Mouse (Mus musculus): ENCODE results near the gene Krtap13-1.
"Not testable (repeated sequence)": the region's sequence is repeated elsewhere in the genome, so short reads cannot be mapped to it uniquely, and the experiment has no call there.

Krtap13-1 gene

DNA sequence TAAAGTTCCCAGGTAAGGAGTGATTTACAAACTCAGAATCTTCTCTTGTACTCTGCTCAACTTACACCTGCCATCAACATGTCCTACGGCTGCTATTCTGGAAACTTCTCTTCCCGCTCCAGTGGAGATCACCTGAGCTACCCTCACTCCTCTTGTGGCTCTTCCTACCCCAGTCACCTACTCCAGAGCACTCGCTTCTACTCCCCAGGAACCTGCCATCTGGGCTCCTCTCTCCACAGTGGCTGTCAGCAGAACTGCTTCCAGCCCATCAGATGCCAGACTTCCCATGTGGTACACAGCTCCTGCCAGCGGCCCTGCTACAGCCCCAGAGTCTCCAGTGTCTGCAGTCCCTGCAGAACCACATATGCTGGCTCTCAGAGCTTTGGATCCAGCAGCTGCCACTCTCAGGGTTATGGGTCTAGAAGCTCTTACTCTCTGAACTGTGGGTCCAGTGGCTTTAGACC is at the start of gene Krtap13-1:
Gene Krtap13-1, plus strand, starts transcription at position 51 of the 464 bp plus-strand sequence.
- no peak for DNase-seq (ENCODE audit: low spot score in 2 of 2)

DNA sequence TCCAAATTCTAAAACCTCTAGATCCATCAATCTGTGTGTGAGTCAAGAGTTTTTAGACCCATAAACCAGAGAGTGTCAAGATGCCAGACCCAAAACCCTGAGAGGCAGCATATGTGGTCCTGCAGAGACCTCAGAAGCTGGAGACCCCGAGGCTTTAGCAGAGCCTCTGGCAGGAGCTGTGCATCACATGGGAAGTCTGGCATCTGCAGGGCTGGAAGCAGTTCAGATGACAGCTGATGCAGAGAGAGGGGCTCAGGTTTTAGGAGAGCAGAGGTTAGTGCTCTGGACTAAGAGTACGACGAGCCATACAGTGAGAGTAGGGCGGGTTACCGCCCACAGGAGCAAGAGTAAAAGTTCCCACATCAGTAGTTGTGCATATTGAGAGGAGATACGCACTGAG is 49.6 kb upstream of the Krtap13-1 start:
- DNase-seq (ENCODE audit: low spot score in 2 of 2): no peak

DNA sequence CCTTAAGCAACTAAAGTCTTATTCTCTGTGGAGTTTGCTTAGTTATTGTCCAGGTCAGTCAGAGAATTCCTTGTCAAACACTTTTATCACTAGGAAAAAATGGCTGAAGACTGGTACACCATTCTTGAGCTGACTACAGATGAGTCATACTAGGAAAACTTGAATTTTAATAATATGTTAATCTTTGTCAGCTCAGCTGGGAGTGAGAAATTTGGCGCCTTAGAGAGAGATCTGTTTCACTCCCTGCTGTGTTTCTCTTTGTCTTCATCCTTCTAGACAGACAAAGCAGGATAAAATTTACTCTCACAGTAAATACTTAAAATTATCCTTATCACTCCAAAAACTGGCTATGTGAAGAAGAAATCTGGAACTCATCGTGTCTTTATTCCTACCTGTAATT is 47.4 kb upstream of the Krtap13-1 start:
- no peak for DNase-seq (ENCODE audit: low spot score in 2 of 2)

DNA sequence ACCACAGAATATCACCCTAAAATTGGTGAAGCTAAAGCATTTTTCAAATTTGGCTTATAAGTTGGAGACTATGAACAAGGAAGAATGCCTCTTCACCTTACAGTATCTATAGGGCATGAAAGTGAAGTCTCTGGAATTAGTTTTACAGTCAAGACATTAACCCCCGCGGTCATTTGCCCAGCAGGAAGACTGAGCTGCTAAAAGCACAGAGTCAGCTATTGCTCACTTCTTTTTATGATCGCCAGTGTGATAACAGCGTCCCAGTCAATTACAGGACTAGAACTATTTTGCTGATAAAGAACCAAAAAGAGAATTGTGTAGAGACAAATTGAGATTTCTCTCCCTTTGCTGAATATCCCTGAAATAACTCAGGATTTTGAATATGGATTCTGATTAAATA is 32.4 kb upstream of the Krtap13-1 start:
- no peak for DNase-seq (ENCODE audit: low spot score in 2 of 2)

DNA sequence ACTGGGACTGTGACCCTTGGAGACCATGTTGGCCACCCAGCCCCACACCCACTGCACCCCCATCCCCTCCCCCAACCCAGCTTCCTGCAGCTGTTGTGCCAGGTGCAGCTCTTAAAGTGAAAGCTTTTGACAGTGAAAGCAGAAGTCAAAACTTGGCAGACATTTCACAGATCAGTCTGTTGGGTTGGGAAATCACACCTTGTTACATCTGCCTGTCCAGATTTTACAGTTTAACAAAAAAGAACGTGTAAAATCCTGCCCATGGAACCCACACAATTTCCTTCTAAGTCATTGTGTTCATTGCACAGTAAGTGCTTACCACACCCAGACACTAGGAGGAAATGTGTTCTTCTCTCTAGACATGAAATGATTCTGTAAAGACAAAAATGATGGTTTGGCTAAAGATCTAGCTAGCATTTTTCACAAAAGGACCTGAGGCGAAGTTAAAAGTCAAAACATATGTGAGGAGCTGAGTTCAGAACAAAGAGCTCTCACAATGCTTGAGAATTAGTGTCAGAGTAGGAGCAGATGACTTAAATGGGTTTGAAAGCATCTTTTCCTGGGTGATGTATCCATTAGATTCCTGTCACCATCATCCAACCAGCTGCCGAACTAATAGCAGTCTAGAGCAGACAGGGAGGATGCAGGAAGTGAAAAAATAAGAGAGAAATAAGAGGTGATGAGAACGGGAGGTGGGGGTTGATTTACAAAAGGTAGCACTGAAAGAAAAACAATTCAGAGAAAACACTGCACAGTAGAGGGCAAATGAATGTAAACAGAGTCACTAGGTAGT is 27.4 kb upstream of the Krtap13-1 start:
- DNase-seq (ENCODE audit: low spot score in 2 of 2): no peak

DNA sequence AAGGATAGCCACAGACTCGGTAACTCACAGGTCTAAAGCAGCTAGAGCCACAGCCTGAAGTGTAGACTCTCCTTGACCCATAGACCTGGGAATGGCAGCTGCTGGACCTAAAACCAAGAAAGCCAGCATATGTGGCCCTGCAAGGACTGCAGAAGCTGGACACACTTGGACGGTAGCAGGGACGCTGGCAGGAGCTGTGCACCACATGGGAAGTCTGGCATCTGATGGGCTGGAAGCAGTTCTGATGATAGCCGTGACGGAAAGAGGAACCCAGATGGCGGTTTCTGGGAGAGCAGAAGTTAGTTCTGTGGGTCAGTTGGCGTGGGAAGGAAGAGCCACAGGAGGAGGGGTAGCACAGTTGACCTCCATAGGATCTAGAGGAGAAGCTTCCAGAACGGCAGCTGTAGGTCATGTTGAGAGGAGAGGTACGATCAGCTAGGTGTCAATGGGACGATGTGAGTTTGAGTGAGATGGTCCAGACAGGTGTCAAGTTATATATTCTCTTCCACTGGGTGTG is 21.1 kb upstream of the Krtap13-1 start, which contains the start of gene 2310061N02Rik:
Gene 2310061N02Rik, minus strand, starts transcription at position 467 of the 517 bp plus-strand sequence.
- DNase-seq (ENCODE audit: low spot score in 2 of 2): no peak

DNA sequence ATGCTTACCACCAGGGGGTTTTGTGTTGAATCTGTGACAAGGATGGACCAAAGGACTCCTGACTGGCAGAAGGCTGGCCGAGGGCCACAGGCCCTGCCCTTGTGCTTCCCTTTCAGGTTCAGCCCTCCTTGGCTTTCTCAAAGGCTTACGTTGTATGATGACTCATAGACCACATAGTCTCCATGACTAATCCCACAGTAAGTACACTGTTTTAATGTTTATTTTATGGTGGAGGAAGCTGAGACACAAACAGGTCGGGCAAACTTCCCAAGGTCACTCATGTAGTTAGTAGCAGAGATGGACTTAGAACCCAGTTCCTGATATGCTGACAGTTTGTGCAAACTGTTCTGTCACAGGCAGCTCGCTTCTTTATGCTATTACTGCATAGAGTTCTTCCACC is 17.9 kb upstream of the Krtap13-1 start:
- DNase-seq (ENCODE audit: low spot score in 2 of 2): no peak

DNA sequence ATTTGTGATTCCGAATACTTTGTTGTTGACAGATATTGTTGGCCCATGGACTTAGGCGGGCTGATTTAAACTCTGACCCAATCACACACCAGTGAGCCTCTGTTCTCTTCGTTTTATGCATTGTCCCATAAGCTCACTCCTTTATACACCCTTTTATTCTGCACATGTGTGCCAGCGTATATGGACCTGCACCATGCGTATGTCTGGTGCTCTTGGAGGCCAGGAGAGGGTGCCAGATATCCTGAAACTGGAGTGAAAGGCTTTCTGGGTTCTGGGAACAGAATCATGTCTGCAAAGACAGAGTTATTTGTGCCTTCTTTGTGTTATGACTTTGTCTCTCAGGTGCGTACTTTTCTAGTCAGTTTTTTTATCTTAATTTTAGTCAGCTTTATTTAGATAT is 17.4 kb upstream of the Krtap13-1 start:
- DNase-seq (ENCODE audit: low spot score in 2 of 2): no peak

DNA sequence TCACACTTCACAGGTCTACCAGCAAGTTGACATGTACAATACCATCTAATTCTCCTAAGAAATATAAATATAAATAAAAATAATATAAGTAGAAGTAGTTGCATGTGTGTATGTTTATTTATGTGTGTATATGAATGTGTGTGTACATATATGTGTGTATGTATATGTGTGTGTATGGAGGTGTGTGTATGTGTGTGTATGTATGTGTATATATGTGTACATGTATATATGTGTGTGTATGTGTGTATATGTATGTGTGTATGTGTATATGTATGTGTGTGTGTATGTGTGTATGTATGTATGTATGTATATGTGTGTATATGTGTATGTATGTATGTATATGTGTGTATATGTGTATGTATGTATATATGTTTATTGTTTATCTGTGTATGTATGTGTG is 12.1 kb upstream of the Krtap13-1 start:
- no peak for DNase-seq (ENCODE audit: low spot score in 2 of 2)

DNA sequence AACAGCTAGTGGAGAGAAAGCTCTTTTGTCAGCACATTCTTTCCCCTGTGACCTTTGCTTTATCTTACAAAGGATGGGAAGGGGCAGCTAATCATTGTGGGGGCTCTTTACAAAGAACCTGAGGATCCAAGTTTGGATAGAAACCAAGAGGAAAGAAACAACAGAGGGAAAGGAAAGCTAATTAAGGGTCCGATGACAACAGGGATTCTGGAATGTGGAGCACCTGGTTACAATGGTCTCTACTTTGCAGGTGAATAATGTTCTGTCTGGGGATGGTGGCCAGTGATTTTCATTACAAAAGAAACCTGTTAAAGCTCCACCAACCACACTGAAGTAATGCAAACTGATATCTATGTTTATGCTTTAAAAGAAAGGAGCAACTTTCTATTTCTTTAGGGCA is 8.6 kb upstream of the Krtap13-1 start:
- no peak for DNase-seq (ENCODE audit: low spot score in 2 of 2)

DNA sequence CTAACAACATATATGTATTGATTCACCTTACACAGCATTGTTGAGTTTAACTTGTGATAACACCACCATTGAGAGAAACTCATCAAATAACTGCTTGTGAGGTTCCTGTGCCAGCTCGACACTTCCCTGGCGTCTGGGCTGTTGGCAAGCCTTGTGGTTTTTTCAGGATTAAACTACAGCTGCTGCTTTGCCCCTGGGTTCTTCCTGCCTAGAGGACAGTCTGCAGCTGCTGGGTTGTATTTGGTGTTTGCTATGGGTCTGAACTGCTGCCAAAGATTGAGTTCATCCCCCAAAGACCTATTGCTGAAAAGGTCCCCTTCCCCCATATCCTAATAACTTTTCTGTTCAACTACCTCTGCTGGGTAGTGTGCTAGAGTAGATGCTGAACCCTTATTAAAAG is 6.7 kb downstream of the Krtap13-1 start:
- no peak for DNase-seq (ENCODE audit: low spot score in 2 of 2)

DNA sequence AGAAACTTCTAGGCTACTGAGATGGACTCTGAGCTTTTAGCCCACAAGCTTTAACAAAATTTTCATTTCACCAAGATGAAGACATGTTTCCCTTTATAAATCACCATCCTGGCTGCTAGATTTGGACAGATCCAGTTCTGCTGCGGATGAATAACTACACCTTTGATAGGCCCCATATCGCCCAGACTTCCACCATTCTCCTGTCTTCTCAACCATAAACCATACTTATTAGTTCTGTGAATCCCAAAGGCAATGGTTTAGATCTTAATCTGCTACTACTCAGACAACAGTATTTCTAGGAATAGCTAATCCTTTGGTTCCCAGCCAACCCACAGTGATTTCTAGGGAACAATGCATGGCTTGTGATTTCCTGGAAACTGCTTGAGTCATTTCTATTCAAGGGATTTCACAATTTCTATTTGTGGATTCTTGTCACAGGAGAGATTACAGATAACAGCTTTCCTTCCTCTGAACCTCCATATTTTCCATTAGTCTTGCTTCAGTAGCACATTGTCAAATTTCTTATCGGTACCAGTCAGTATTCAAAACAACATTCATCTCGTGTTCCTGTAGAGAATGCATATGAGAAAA is 16.2 kb downstream of the Krtap13-1 start:
- no peak for DNase-seq (ENCODE audit: low spot score in 2 of 2)

DNA sequence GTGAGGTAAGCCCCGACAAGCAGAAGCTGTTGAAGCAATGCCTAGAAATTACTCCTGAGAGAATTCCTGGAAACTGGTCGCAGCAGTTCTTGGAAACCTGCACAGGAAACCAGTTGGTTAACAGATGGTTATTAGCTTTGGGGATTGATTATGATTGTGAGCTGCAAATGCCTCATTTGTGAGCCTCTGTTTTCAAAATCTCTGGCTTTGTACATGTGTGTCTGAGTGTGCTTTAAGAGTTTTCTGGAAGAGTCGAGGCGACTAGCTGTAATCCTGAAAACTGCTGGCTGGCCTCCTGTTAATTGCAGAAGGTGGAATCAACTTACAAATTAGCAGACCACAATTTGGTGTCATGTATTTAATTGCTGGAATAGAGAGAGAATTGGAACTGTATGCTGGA is 19.3 kb downstream of the Krtap13-1 start:
- DNase-seq (ENCODE audit: low spot score in 2 of 2): no peak

DNA sequence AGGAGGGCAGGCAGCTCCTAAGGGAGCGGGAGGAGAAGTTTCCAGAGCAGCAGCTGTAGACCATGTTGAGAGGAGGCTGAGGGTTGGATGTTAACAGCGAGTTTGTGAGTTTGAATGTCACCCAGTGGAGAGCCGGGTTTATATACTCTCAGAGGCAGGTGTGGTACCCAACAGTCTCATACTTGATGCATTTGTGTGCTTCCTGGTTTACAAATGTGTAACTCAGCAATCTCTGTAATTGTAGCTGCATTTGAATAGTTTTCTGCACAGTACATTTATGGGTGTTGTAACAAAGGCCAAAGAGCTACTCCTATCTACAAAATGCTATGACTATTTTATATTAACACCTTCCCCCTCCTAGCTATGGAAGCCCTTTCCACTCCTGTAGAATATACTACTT is 22.9 kb downstream of the Krtap13-1 start, which contains the start of gene Krtap13:
Gene Krtap13, minus strand, starts transcription at position 101 of the 400 bp plus-strand sequence.
- DNase-seq (ENCODE audit: low spot score in 2 of 2): not testable (repeated sequence)

DNA sequence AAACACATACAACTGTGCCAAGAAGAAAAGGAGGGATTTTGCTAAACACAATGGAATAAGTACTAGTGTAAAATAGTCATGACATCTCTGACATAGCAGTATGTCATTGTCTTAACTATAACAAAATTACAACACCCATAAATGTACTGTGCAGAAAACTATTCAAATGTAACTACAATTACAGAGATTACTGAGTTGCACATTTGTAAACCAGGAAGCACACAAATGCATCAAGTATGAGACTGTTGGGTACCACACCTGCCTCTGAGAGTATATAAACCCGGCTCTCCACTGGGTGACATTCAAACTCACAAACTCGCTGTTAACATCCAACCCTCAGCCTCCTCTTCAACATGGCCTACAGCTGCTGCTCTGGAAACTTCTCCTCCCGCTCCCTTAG is 29.9 kb downstream of the Krtap13-1 start, which contains the start of gene 2310034C09Rik:
Gene 2310034C09Rik, plus strand, starts transcription at position 301 of the 400 bp plus-strand sequence.
- DNase-seq (ENCODE audit: low spot score in 2 of 2): not testable (repeated sequence)

DNA sequence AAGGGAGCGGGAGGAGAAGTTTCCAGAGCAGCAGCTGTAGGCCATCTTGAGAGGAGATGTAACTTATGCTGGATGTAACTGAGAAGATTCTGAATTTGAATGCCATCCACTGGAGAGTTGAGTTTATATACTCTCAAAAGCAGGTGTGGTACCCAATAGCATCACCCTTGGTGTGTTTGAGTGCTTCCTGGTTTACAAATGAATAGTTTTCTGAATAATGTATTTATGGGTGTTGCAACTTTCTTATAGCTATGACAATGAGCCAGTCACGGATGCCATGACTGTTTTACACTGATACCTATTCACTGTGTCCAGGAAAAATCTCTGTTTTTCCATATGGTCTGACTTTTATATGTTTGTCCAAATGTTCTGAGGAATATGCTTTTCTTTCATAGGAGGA is 45.4 kb downstream of the Krtap13-1 start, which contains the start of gene 2310057N15Rik:
Gene 2310057N15Rik, minus strand, starts transcription at position 101 of the 400 bp plus-strand sequence.
- DNase-seq (ENCODE audit: low spot score in 2 of 2): no peak

DNA sequence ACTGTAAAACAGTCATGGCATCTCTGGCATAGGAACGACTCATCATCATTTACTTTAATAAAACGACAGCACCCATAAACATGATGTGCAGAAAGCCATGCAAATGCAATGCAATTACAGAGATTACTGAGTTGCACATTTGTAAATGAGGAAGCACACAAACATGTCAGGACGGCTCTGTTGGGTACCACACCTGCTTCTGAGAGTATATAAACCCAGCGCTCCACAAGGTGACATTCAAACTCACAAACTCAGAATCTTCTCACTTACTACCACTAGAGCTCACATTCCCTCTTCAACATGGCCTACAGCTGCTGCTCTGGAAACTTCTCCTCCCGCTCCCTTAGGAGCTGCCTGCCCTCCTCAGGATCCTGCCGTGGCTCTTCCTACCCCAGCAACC is 48.9 kb downstream of the Krtap13-1 start, which contains the start of gene Gm5965:
Gene Gm5965, plus strand, starts transcription at position 301 of the 400 bp plus-strand sequence.
- DNase-seq (ENCODE audit: low spot score in 2 of 2): no peak
